37 mouse cellular contexts compared by ENCODE assay signal in the genomic region with DNA sequence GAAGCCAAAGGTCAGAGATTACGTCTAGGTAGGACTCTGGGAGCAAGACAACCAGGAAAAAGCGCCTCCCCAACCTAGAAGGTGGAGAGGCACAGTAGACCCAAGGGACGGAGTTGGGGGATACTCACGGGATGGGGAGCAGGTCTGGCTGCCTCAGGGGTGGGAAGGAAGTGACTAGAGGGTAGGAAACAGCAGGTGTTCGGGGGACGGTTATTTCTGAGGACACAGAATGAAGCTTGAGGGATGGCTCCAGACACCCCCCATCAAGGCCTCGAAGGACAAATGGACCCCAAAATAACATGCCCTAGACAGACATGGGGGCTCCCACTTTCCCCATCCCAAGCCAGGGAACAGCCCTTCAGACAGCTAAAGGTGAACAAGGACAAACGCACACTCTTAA. TPM values are rescaled to one million over a fixed set of nuclear protein-coding genes. Genes with fewer than 3 reads are reported as not detected.
DNase-seq lines count a peak whose midpoint lies in the region; ATAC-seq and TF ChIP-seq lines count a peak whose summit lies in the region.
"Had no signal": no experiment of that assay in that cellular context is flagged by ENCODE, and none has a peak within 500 bp of the region (broad histone marks: within the 10 kb centered on the region; RNA-seq: fewer than 3 reads in every experiment).

No protein-coding gene starts in this region.

- peak overlapping the region; percentile 35; the same call in 1 of the 2 replicates for H3K4me3 ChIP-seq in heart, embryonic 15.5 days
- peak overlapping the region; percentile 98 for H3K4me3 ChIP-seq in megakaryocyte, embryonic 14.5 days (replicated peaks)
- peak overlapping the region; percentile 93 for H3K4me3 ChIP-seq in thymus, adult 2 months (ENCODE audit: control insufficient read depth, insufficient read depth, low read length)
- H3K4me3 ChIP-seq in kidney, embryonic 16.5 days (ENCODE audit: low read length): no peak overlapping the region
- H3K4me3 ChIP-seq: embryonic facial prominence, embryonic 12.5 days; forebrain, embryonic 10.5 days; forebrain, embryonic 15.5 days; gastrocnemius, adult 2 months; heart, adult 2 months; hindbrain, embryonic 13.5 days; left cerebral cortex, adult 2 months; midbrain, embryonic 10.5 days; midbrain, embryonic 15.5 days; neural tube, embryonic 15.5 days had no signal

- no peak for DNase-seq in heart, adult 18-20 months
- DNase-seq in thymus, adult 2 months: peak; percentile 55
- peak; percentile 57 for DNase-seq in thymus, postnatal 4 days
- no peak for DNase-seq in left cerebral cortex, adult 9 months (ENCODE audit: low spot score in 2 of 2)
- DNase-seq: adrenal gland, postnatal 10 days; cerebellum, adult 11-12 months; cerebellum, adult 9-11 months; embryo, embryonic 11 days; gastrocnemius, adult 2 months; gastrocnemius, postnatal 36 days; heart, adult 2 months; heart, postnatal 4 days; kidney, adult 9 months; kidney, postnatal 14 days; lung, postnatal 4 days; right cerebral cortex, adult 18-20 months had no signal

- no peaks in the 10 kb centered on the region for H3K27me3 ChIP-seq in heart, embryonic 15.5 days
- H3K27me3 ChIP-seq in megakaryocyte, embryonic 14.5 days (replicated peaks): no peaks in the 10 kb centered on the region
- H3K27me3 ChIP-seq in thymus, adult 2 months (ENCODE audit: control insufficient read depth, insufficient read depth, low read length): no peaks in the 10 kb centered on the region
- H3K27me3 ChIP-seq in kidney, embryonic 16.5 days (ENCODE audit: insufficient read depth, low read length): no peaks in the 10 kb centered on the region
- H3K27me3 ChIP-seq: CH12.LX; embryonic facial prominence, embryonic 12.5 days; forebrain, embryonic 15.5 days; heart, embryonic 13.5 days; hindbrain, embryonic 13.5 days; midbrain, embryonic 15.5 days; neural tube, embryonic 15.5 days had no signal

- H3K4me2 ChIP-seq in heart, embryonic 15.5 days: no peak overlapping the region; the same call in 1 of the 2 replicates
- no peak overlapping the region for H3K4me2 ChIP-seq in kidney, embryonic 16.5 days (replicated peaks; ENCODE audit: low read depth, low read length)
- H3K4me2 ChIP-seq: embryonic facial prominence, embryonic 12.5 days; forebrain, embryonic 15.5 days; hindbrain, embryonic 13.5 days; midbrain, embryonic 15.5 days; neural tube, embryonic 15.5 days had no signal

- ATAC-seq in heart, embryonic 15.5 days (replicated peaks; ENCODE audit: insufficient number of reproducible peaks, insufficient read depth, low FRiP score, low read depth): no peak
- ATAC-seq in megakaryocyte, adult 5-6 weeks (ENCODE audit: poor library complexity, severe bottlenecking): no peak
- ATAC-seq in kidney, embryonic 16.5 days (ENCODE audit: low FRiP score, low TSS enrichment): no peak
- ATAC-seq: forebrain, embryonic 15.5 days; intestine, postnatal 0 days; midbrain, embryonic 15.5 days had no signal

- H3K9me3 ChIP-seq in heart, embryonic 15.5 days (replicated peaks): no peaks in the 10 kb centered on the region
- no peaks in the 10 kb centered on the region for H3K9me3 ChIP-seq in megakaryocyte, embryonic 14.5 days
- no peaks in the 10 kb centered on the region for H3K9me3 ChIP-seq in kidney, embryonic 16.5 days (ENCODE audit: low read length)
- H3K9me3 ChIP-seq: embryonic facial prominence, embryonic 12.5 days; forebrain, embryonic 10.5 days; forebrain, embryonic 15.5 days; G1E; heart, embryonic 13.5 days; hindbrain, embryonic 13.5 days; midbrain, embryonic 10.5 days; midbrain, embryonic 15.5 days; neural tube, embryonic 15.5 days had no signal

- 76% methylated on average over 8 of the region's 8 CpGs for WGBS in heart, embryonic 15.5 days
- WGBS in thymus, adult 2 months: 9% methylated on average over 8 of the region's 8 CpGs
- 81% methylated on average over 8 of the region's 8 CpGs for WGBS in kidney, embryonic 16.5 days

- no peaks in the 10 kb centered on the region for H3K4me1 ChIP-seq in heart, embryonic 15.5 days (replicated peaks)
- peaks cover 96% of the 10 kb centered on the region for H3K4me1 ChIP-seq in megakaryocyte, embryonic 14.5 days
- H3K4me1 ChIP-seq in thymus, adult 2 months (replicated peaks; ENCODE audit: control insufficient read depth, insufficient read depth, low read length): peaks cover 36% of the 10 kb centered on the region
- H3K4me1 ChIP-seq in kidney, embryonic 16.5 days (ENCODE audit: insufficient read depth, low read length): no peaks in the 10 kb centered on the region
- H3K4me1 ChIP-seq: embryonic facial prominence, embryonic 12.5 days; forebrain, embryonic 10.5 days; forebrain, embryonic 15.5 days; hindbrain, embryonic 13.5 days; midbrain, embryonic 10.5 days; midbrain, embryonic 15.5 days; neural tube, embryonic 15.5 days had no signal

- no peak overlapping the region for H3K9ac ChIP-seq in heart, embryonic 15.5 days
- H3K9ac ChIP-seq in kidney, embryonic 16.5 days (replicated peaks; ENCODE audit: low read length): no peak overlapping the region
- H3K9ac ChIP-seq: embryonic facial prominence, embryonic 12.5 days; forebrain, embryonic 15.5 days; hindbrain, embryonic 13.5 days; midbrain, embryonic 15.5 days; neural tube, embryonic 15.5 days had no signal

- H3K36me3 ChIP-seq in heart, embryonic 15.5 days: peaks cover 30% of the 10 kb centered on the region
- peaks cover 97% of the 10 kb centered on the region for H3K36me3 ChIP-seq in megakaryocyte, embryonic 14.5 days (replicated peaks; ENCODE audit: low read length)
- H3K36me3 ChIP-seq in thymus, adult 2 months (ENCODE audit: control insufficient read depth, insufficient read depth, low read length): peaks cover 42% of the 10 kb centered on the region
- peaks cover 40% of the 10 kb centered on the region for H3K36me3 ChIP-seq in kidney, embryonic 16.5 days (ENCODE audit: insufficient read depth, low read length)

- TF ChIP-seq POLR2A in thymus, adult 2 months (IDR thresholded peaks at IDR 0.05; ENCODE audit: control insufficient read depth, extremely low read depth, insufficient read depth, low read length, poor library complexity): no peak

- no peak overlapping the region for H3K27ac ChIP-seq in heart, embryonic 15.5 days
- peak overlapping the region; percentile 88 for H3K27ac ChIP-seq in thymus, adult 2 months (ENCODE audit: control insufficient read depth, insufficient read depth, low read length)
- no peak overlapping the region for H3K27ac ChIP-seq in kidney, embryonic 16.5 days (ENCODE audit: low read length)
- H3K27ac ChIP-seq: embryonic facial prominence, embryonic 12.5 days; forebrain, embryonic 10.5 days; forebrain, embryonic 15.5 days; gastrocnemius, adult 2 months; heart, adult 2 months; heart, embryonic 13.5 days; hindbrain, embryonic 13.5 days; left cerebral cortex, adult 2 months; midbrain, embryonic 10.5 days; midbrain, embryonic 15.5 days; neural tube, embryonic 15.5 days had no signal

- no peak for TF ChIP-seq CTCF in thymus, adult 2 months (IDR thresholded peaks at IDR 0.05; ENCODE audit: borderline replicate concordance, control insufficient read depth, extremely low read depth, insufficient read depth, low read length, poor library complexity)

RNA-seq across cellular contexts. Expression of gene Lat, which starts 1.0 kb away (rescaled TPM):
- polyA plus RNA-seq in heart, embryonic 15.5 days (2015; fragmentation: Nextera tagmentation; extraction: Ambion mirVana): 4.3 and 22.6 TPM in 2 replicates
- total RNA-seq in heart, adult 18-20 months (2021): 1 to 10 TPM in 1 of 2 experiments, under 1 TPM in 1; 0.52 to 5.7 TPM
- 715 and 927 TPM in 2 replicates for polyA plus RNA-seq in megakaryocyte, embryonic 14.5 days (2012; ENCODE audit: insufficient read depth, low replicate concordance)
- 3.2 and 7.3 TPM in 2 replicates for total RNA-seq in megakaryocyte, adult 5-6 weeks (2015)
- 3.3 and 6.3 TPM in 2 replicates for total RNA-seq in megakaryocyte, adult 5-6 weeks (2017)
- polyA plus RNA-seq in thymus, adult 2 months (2012; rRNA removed): 2,604 and 2,615 TPM in 2 replicates
- polyA plus RNA-seq in kidney, embryonic 16.5 days (2015; fragmentation: Nextera tagmentation; extraction: Ambion mirVana): 1.7 and 2.4 TPM in 2 replicates
- total RNA-seq: gastrocnemius, adult 2 months had no signal

RNA-seq across cellular contexts. Expression of gene Spns1, which starts 8.9 kb away (rescaled TPM):
- 36.0 and 46.3 TPM in 2 replicates for polyA plus RNA-seq in heart, embryonic 15.5 days (2015; fragmentation: Nextera tagmentation; extraction: Ambion mirVana)
- total RNA-seq in heart, adult 18-20 months (2021): 10 to 100 TPM; 24.8 to 25.8 TPM
- 74.6 and 153 TPM in 2 replicates for polyA plus RNA-seq in megakaryocyte, embryonic 14.5 days (2012; ENCODE audit: insufficient read depth, low replicate concordance)
- 7.9 and 11.5 TPM in 2 replicates for total RNA-seq in megakaryocyte, adult 5-6 weeks (2015)
- 6.8 and 10.6 TPM in 2 replicates for total RNA-seq in megakaryocyte, adult 5-6 weeks (2017)
- 457 and 489 TPM in 2 replicates for polyA plus RNA-seq in thymus, adult 2 months (2012; rRNA removed)
- polyA plus RNA-seq in kidney, embryonic 16.5 days (2015; fragmentation: Nextera tagmentation; extraction: Ambion mirVana): 78.0 and 78.9 TPM in 2 replicates

RNA-seq across cellular contexts. Expression of gene Nfatc2ip, which starts 28.2 kb away (rescaled TPM):
- polyA plus RNA-seq in heart, embryonic 15.5 days (2015; fragmentation: Nextera tagmentation; extraction: Ambion mirVana): 1.4 and 2.6 TPM in 2 replicates
- total RNA-seq in heart, adult 18-20 months (2021): 1 to 10 TPM; 3.8 to 3.9 TPM
- 0.79 TPM in 1 of 2 replicates, not detected in the other for polyA plus RNA-seq in megakaryocyte, embryonic 14.5 days (2012; ENCODE audit: insufficient read depth, low replicate concordance)
- total RNA-seq in megakaryocyte, adult 5-6 weeks (2015): 10.1 and 11.7 TPM in 2 replicates
- total RNA-seq in megakaryocyte, adult 5-6 weeks (2017): 13.9 and 16.6 TPM in 2 replicates
- polyA plus RNA-seq in thymus, adult 2 months (2012; rRNA removed): 24.3 and 28.6 TPM in 2 replicates
- 1.9 and 2.5 TPM in 2 replicates for polyA plus RNA-seq in kidney, embryonic 16.5 days (2015; fragmentation: Nextera tagmentation; extraction: Ambion mirVana)

RNA-seq across cellular contexts. Expression of gene Cd19, which starts 46.3 kb away (rescaled TPM):
- polyA plus RNA-seq in heart, embryonic 15.5 days (2015; fragmentation: Nextera tagmentation; extraction: Ambion mirVana): 0.09 TPM in 1 of 2 replicates, not detected in the other
- 1 to 10 TPM in 1 of 2 experiments, under 1 TPM in 1; 0.32 to 4.2 TPM for total RNA-seq in heart, adult 18-20 months (2021)
- not detected in 2 replicates for polyA plus RNA-seq in megakaryocyte, embryonic 14.5 days (2012; ENCODE audit: insufficient read depth, low replicate concordance)
- 0.20 and 1.1 TPM in 2 replicates for total RNA-seq in megakaryocyte, adult 5-6 weeks (2015)
- total RNA-seq in megakaryocyte, adult 5-6 weeks (2017): 0.24 TPM in 1 of 2 replicates, not detected in the other
- polyA plus RNA-seq in thymus, adult 2 months (2012; rRNA removed): 10.8 and 11.6 TPM in 2 replicates
- 0.09 TPM in 1 of 2 replicates, not detected in the other for polyA plus RNA-seq in kidney, embryonic 16.5 days (2015; fragmentation: Nextera tagmentation; extraction: Ambion mirVana)
- total RNA-seq: G1E; gastrocnemius, adult 2 months; gastrocnemius, postnatal 36 days; layer of hippocampus, adult 18-20 months; layer of hippocampus, postnatal 14 days; left cerebral cortex, adult 2 months; left cerebral cortex, postnatal 36 days had no signal
- polyA plus RNA-seq: C2C12; embryonic facial prominence, embryonic 12.5 days; forebrain, embryonic 15.5 days; G1E; heart, embryonic 13.5 days; hindbrain, embryonic 13.5 days; midbrain, embryonic 15.5 days; stomach, embryonic 14.5 days had no signal

Comparison
In these comparisons a context has a peak if more than half of its experiments do, and no peak if none do; other contexts are left out.
1. DNase-seq: peak in thymus, adult 2 months (single experiment) and thymus, postnatal 4 days (single experiment); none in heart, adult 18-20 months (0 of 2) and left cerebral cortex, adult 9 months (0 of 2).
2. RNA of gene Lat, which starts 1.0 kb away (polyA plus RNA-seq): 2,604 to 2,615 TPM in thymus, adult 2 months and 715 to 927 TPM in megakaryocyte, embryonic 14.5 days; 4.3 to 22.6 TPM in heart, embryonic 15.5 days and 1.7 to 2.4 TPM in kidney, embryonic 16.5 days; every median in the first group is over 10 times any median in the second.